Comparison of ENCODE assay signal across 15 mouse cellular contexts in the genomic region with DNA sequence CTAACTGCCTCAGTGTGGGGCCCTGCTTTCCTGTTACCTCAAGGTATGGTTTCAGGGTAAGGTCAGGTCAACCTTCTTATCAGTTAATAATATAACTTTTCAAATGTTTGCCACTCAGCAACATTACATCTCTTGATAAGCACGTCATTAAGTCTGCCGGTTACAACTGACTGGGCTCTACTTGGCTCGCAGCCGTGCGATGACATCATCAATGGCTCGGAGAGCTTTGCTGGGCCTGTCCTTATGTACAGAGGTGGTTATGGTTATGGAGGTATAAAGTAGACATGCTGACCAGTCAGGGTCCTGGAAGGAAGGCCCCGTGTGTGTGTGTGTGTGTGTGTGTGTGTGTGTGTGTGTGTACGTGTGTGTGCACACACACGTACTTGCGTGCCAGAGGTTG. TPM values are rescaled to one million over a fixed set of nuclear protein-coding genes. Genes with fewer than 3 reads are reported as not detected.
DNase-seq lines count a peak whose midpoint lies in the region; ATAC-seq lines count a peak whose summit lies in the region.
"Had no signal": no experiment of that assay in that cellular context is flagged by ENCODE, and none has a peak within 500 bp of the region (broad histone marks: within the 10 kb centered on the region; RNA-seq: fewer than 3 reads in every experiment).

No protein-coding gene starts in this region.

- no peak for ATAC-seq in hindbrain, embryonic 11.5 days (ENCODE audit: low FRiP score)

- H3K27ac ChIP-seq in brown adipose tissue, adult 24 weeks (replicated peaks; ENCODE audit: low read depth, low read length): peak overlapping the region; percentile 69
- H3K27ac ChIP-seq in hindbrain, embryonic 11.5 days (ENCODE audit: low read depth, low read length): no peak overlapping the region
- H3K27ac ChIP-seq: embryonic facial prominence, embryonic 13.5 days; heart, embryonic 13.5 days; midbrain, embryonic 12.5 days had no signal

- DNase-seq in adrenal gland, postnatal 14 days: peak; percentile 42
- DNase-seq in adrenal gland, adult 8-10 months: no peak
- peak; percentile 55 for DNase-seq in heart, postnatal 10 days
- no peak for DNase-seq in heart, postnatal 36 days
- DNase-seq in kidney, postnatal 36 days: peak; percentile 6 to 33
- DNase-seq in hindbrain, embryonic 11.5 days (ENCODE audit: low spot score): no peak
- no peak for DNase-seq in right cerebral cortex, postnatal 14 days
- DNase-seq: adrenal gland, postnatal 25 days; cerebellum, adult 11 months; liver had no signal

- H3K4me1 ChIP-seq in brown adipose tissue, adult 24 weeks (ENCODE audit: control insufficient read depth, insufficient read depth, insufficient read length, low read length): peaks cover 4% of the 10 kb centered on the region; the same call in 1 of the 2 replicates
- no peaks in the 10 kb centered on the region for H3K4me1 ChIP-seq in hindbrain, embryonic 11.5 days (replicated peaks; ENCODE audit: control insufficient read depth, insufficient read depth, low read length)
- H3K4me1 ChIP-seq: embryonic facial prominence, embryonic 13.5 days; midbrain, embryonic 12.5 days had no signal

- no peaks in the 10 kb centered on the region for H3K36me3 ChIP-seq in hindbrain, embryonic 11.5 days (ENCODE audit: control insufficient read depth, insufficient read depth, low read length)
- H3K36me3 ChIP-seq: embryonic facial prominence, embryonic 13.5 days; heart, embryonic 13.5 days; midbrain, embryonic 12.5 days had no signal

- H3K4me2 ChIP-seq in hindbrain, embryonic 11.5 days (replicated peaks; ENCODE audit: low read depth, low read length): no peak overlapping the region
- H3K4me2 ChIP-seq: embryonic facial prominence, embryonic 13.5 days; heart, embryonic 13.5 days; midbrain, embryonic 12.5 days had no signal

- no peaks in the 10 kb centered on the region for H3K9me3 ChIP-seq in hindbrain, embryonic 11.5 days (ENCODE audit: control insufficient read depth, low read length)

- WGBS in hindbrain, embryonic 11.5 days: 97% methylated on average over 10 of the region's 10 CpGs

- no peak overlapping the region for H3K4me3 ChIP-seq in brown adipose tissue, adult 24 weeks (ENCODE audit: insufficient read depth, low read depth, low read length)
- no peak overlapping the region for H3K4me3 ChIP-seq in hindbrain, embryonic 11.5 days (ENCODE audit: low read depth, low read length)
- H3K4me3 ChIP-seq: embryonic facial prominence, embryonic 13.5 days; heart, embryonic 13.5 days; midbrain, embryonic 12.5 days; myocyte had no signal

- no peaks in the 10 kb centered on the region for H3K27me3 ChIP-seq in hindbrain, embryonic 11.5 days (ENCODE audit: control insufficient read depth, insufficient read depth, low read length)
- H3K27me3 ChIP-seq: embryonic facial prominence, embryonic 13.5 days; heart, embryonic 13.5 days; midbrain, embryonic 12.5 days had no signal

- H3K9ac ChIP-seq in hindbrain, embryonic 11.5 days (ENCODE audit: low read depth, low read length): no peak overlapping the region
- H3K9ac ChIP-seq: embryonic facial prominence, embryonic 13.5 days; heart, embryonic 13.5 days; midbrain, embryonic 12.5 days had no signal

- intact Hi-C loops in heart, postnatal 10 days (cut with DNase I): no loop called here
- intact Hi-C loops in heart, postnatal 36 days (cut with DNase I): no loop called here

RNA-seq across cellular contexts. Expression of gene Gadl1, which starts 15.3 kb away (rescaled TPM):
- total RNA-seq in adrenal gland, postnatal 14 days (2021): 0.11 TPM in 1 of 2 replicates, not detected in the other
- under 1 TPM in 2 of 4 experiments, not detected in 2; 0.17 to 0.31 TPM for total RNA-seq in adrenal gland, adult 8-10 months (2022)
- under 1 TPM; 0.12 to 0.67 TPM for total RNA-seq in heart, postnatal 10 days (2021)
- not detected for total RNA-seq in heart, postnatal 36 days (2021)
- 1.1 TPM in 1 of 2 replicates, not detected in the other for polyA plus RNA-seq in brown adipose tissue, adult 24 weeks (2012; ENCODE audit: insufficient read depth, insufficient read length, missing spikeins)
- 0.31 and 0.50 TPM in 2 replicates for polyA plus RNA-seq in hindbrain, embryonic 11.5 days (2014; fragmentation: Nextera tagmentation; extraction: Ambion mirVana)

Comparison
In these comparisons a context has a peak if more than half of its experiments do, and no peak if none do; other contexts are left out.
1. DNase-seq: peak in adrenal gland, postnatal 14 days (single experiment), heart, postnatal 10 days (2 of 2) and kidney, postnatal 36 days (2 of 2); none in adrenal gland, adult 8-10 months (single experiment), heart, postnatal 36 days (0 of 2), hindbrain, embryonic 11.5 days (single experiment) and right cerebral cortex, postnatal 14 days (single experiment).